Mouse (Mus musculus): ENCODE data around the gene Plpp4. TPM values are rescaled to one million over a fixed set of nuclear protein-coding genes. Genes with fewer than 3 reads are reported as not detected.

Gene Plpp4
- not detected for total RNA-seq (2023)

DNA sequence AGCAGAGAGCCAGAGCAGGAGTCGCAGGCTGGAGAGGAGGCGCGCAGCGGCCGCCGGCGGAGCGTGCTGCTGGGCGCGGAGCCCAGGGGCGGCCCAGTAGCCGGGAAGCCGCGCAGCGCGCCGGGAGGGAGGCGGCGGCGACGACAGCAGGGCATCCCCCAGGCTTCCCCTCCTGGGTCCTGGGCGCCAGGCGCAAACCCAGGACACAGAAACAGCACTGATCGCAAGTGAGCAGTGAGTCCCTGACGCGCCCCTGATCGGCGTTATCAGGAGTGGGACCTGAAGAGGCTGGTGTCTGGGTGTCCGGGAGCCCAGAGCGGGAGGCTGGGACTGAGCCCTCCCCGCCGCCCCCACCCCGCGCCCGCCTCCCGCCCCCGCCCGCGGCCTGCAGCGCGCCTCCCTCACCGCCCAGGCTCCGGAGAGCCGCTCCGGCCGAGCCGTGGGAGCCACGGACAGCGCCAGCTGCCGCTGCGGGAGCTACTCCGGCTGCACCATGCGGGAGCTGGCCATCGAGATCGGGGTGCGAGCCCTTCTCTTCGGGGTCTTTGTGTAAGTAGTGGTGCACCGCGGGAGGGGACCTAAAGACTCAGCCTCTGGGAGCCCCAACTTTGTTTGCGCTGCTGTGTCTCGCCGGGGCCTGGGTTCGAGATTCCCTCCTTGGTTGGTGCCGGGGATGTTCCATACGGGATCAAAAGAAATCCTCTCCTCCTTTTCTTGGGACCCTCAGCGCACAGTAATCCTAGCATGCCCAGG is at the start of gene Plpp4:
Gene Plpp4 (plus strand): TSS at position 411 of the 753 bp plus-strand sequence.

All from neutrophil, adult 83 days (primary cell).